ENCODE assay signal across 13 mouse cellular contexts in genomic region chr13:62978104-62978503, GRCm38 (mm10). TPM values are rescaled to one million over a fixed set of nuclear protein-coding genes. Genes with fewer than 3 reads are reported as not detected.
DNase-seq lines count a peak whose midpoint lies in the region; ATAC-seq and TF ChIP-seq lines count a peak whose summit lies in the region.
"Had no signal": no experiment of that assay in that cellular context is flagged by ENCODE, and none has a peak within 500 bp of the region (broad histone marks: within the 10 kb centered on the region; RNA-seq: fewer than 3 reads in every experiment).

No protein-coding gene starts in this region.

- H3K4me2 ChIP-seq in heart, embryonic 16.5 days (ENCODE audit: low read depth, low read length) = no peak overlapping the region
- H3K4me2 ChIP-seq: hindbrain, embryonic 14.5 days; neural tube, embryonic 13.5 days; stomach, embryonic 15.5 days had no signal

- H3K9ac ChIP-seq in heart, embryonic 16.5 days (ENCODE audit: low read length) = no peak overlapping the region
- H3K9ac ChIP-seq: hindbrain, embryonic 14.5 days; neural tube, embryonic 13.5 days; stomach, embryonic 15.5 days had no signal

- no peak overlapping the region for H3K4me3 ChIP-seq in heart, embryonic 16.5 days (ENCODE audit: low read length)
- no peak overlapping the region for H3K4me3 ChIP-seq in layer of hippocampus, adult 2 months
- H3K4me3 ChIP-seq: megakaryocyte, embryonic 14.5 days; neural tube, embryonic 13.5 days; stomach, embryonic 15.5 days had no signal

- no peaks in the 10 kb centered on the region for H3K27me3 ChIP-seq in heart, embryonic 16.5 days (ENCODE audit: control insufficient read depth, insufficient read depth, low read length)
- H3K27me3 ChIP-seq: megakaryocyte, embryonic 14.5 days; neural tube, embryonic 13.5 days; stomach, embryonic 15.5 days had no signal

- H3K4me1 ChIP-seq in heart, embryonic 16.5 days (ENCODE audit: control insufficient read depth, insufficient read depth, low read length) = peaks cover 6% of the 10 kb centered on the region; the same call in 1 of the 2 replicates
- H3K4me1 ChIP-seq: stomach, embryonic 15.5 days had no signal

- H3K36me3 ChIP-seq in heart, embryonic 16.5 days (ENCODE audit: control insufficient read depth, insufficient read depth) = no peaks in the 10 kb centered on the region
- H3K36me3 ChIP-seq: neural tube, embryonic 13.5 days; stomach, embryonic 15.5 days had no signal

- no peak for TF ChIP-seq CTCF in layer of hippocampus, adult 2 months (conservative IDR thresholded peaks at IDR 0.05)

- ATAC-seq in heart, embryonic 16.5 days (replicated peaks; ENCODE audit: extremely low read depth, insufficient read depth, low FRiP score) = peak; percentile 23; the same call in 1 of the 2 replicates

- DNase-seq in embryo, embryonic 11 days = peak; percentile 11
- DNase-seq in embryo, embryonic 10.5 days (ENCODE audit: low spot score) = no peak
- DNase-seq in adrenal gland, postnatal 10 days = peak; percentile 23
- peak; percentile 62 for DNase-seq in kidney, postnatal 14 days
- DNase-seq in layer of hippocampus, adult 2 months (ENCODE audit: low spot score in 2 of 2) = no peak
- DNase-seq in layer of hippocampus, postnatal 36 days = no peak
- DNase-seq in right cerebral cortex, postnatal 36 days (ENCODE audit: low spot score in 2 of 2) = no peak
- DNase-seq: cerebellum, postnatal 25 days had no signal

- no peak overlapping the region for H3K27ac ChIP-seq in heart, embryonic 16.5 days (ENCODE audit: low read length)
- no peak overlapping the region for H3K27ac ChIP-seq in layer of hippocampus, adult 2 months
- H3K27ac ChIP-seq: stomach, embryonic 15.5 days had no signal

- H3K9me3 ChIP-seq in heart, embryonic 16.5 days (replicated peaks; ENCODE audit: control insufficient read depth, low read length) = no peaks in the 10 kb centered on the region
- H3K9me3 ChIP-seq: megakaryocyte, embryonic 14.5 days; neural tube, embryonic 13.5 days; stomach, embryonic 15.5 days had no signal

RNA-seq across cellular contexts. Expression of gene 2010111I01Rik, which starts 13.4 kb away (rescaled TPM):
- 10 to 100 TPM; 57.3 to 99.7 TPM for total RNA-seq in adrenal gland, postnatal 10 days (2021)
- 69.8 and 71.1 TPM in 2 replicates for polyA plus RNA-seq in heart, embryonic 16.5 days (2015; fragmentation: Nextera tagmentation; extraction: Ambion mirVana)
- total RNA-seq in layer of hippocampus, adult 2 months (2021) = 10 to 100 TPM; 89.8 to 91.4 TPM
- 10 to 100 TPM; 76.8 to 92.7 TPM for total RNA-seq in layer of hippocampus, postnatal 36 days (2021)

Comparison
In these comparisons a context has a peak if more than half of its experiments do, and no peak if none do; other contexts are left out.
1. DNase-seq: peak in embryo, embryonic 11 days (single experiment), adrenal gland, postnatal 10 days (single experiment) and kidney, postnatal 14 days (single experiment); none in embryo, embryonic 10.5 days (single experiment), layer of hippocampus, adult 2 months (0 of 2), layer of hippocampus, postnatal 36 days (0 of 2) and right cerebral cortex, postnatal 36 days (0 of 2).